In genomic region chr17:26790269-26791214, GRCm38 (mm10) we compare ENCODE assay signal across 25 mouse cellular contexts. TPM values are rescaled to one million over a fixed set of nuclear protein-coding genes. Genes with fewer than 3 reads are reported as not detected.
DNase-seq lines count a peak whose midpoint lies in the region; ATAC-seq and TF ChIP-seq lines count a peak whose summit lies in the region.
"Had no signal": no experiment of that assay in that cellular context is flagged by ENCODE, and none has a peak within 500 bp of the region (broad histone marks: within the 10 kb centered on the region; RNA-seq: fewer than 3 reads in every experiment).

No protein-coding gene starts in this region.

- WGBS in forebrain, embryonic 11.5 days = 90% methylated on average over 11 of the region's 11 CpGs
- WGBS in forebrain, embryonic 15.5 days = 91% methylated on average over 11 of the region's 11 CpGs
- WGBS in kidney, postnatal 0 days = 71% methylated on average over 11 of the region's 11 CpGs
- 88% methylated on average over 11 of the region's 11 CpGs for WGBS in forebrain, embryonic 10.5 days

- ATAC-seq in forebrain, embryonic 11.5 days (replicated peaks; ENCODE audit: low FRiP score) = no peak
- ATAC-seq in forebrain, embryonic 15.5 days (replicated peaks) = no peak
- 0 out of 2 replicates have a peak, but pooled peaks have one; percentile 27 for ATAC-seq in kidney, postnatal 0 days (replicated peaks; ENCODE audit: low FRiP score, low read depth)
- ATAC-seq: inflammation-experienced regulatory T-cells, adult 6 months; lung, postnatal 0 days had no signal

- H3K27ac ChIP-seq in forebrain, embryonic 11.5 days (ENCODE audit: low read depth, low read length) = no peak overlapping the region
- no peak overlapping the region for H3K27ac ChIP-seq in forebrain, embryonic 15.5 days (replicated peaks)
- H3K27ac ChIP-seq in kidney, postnatal 0 days = no peak overlapping the region
- no peak overlapping the region for H3K27ac ChIP-seq in forebrain, embryonic 10.5 days
- H3K27ac ChIP-seq: forebrain, embryonic 12.5 days; hindbrain, embryonic 13.5 days; liver, embryonic 14.5 days; stomach, postnatal 0 days had no signal

- H3K36me3 ChIP-seq in forebrain, embryonic 11.5 days (ENCODE audit: control insufficient read depth, insufficient read depth, low read length) = peaks cover 12% of the 10 kb centered on the region; the same call in 1 of the 2 replicates
- peaks cover 70% of the 10 kb centered on the region for H3K36me3 ChIP-seq in forebrain, embryonic 15.5 days
- H3K36me3 ChIP-seq in kidney, postnatal 0 days (ENCODE audit: insufficient read depth, low read length) = peaks cover 58% of the 10 kb centered on the region
- H3K36me3 ChIP-seq in forebrain, embryonic 10.5 days (replicated peaks) = peaks cover 74% of the 10 kb centered on the region

- H3K4me2 ChIP-seq in forebrain, embryonic 11.5 days (ENCODE audit: low read depth, low read length, severe bottlenecking) = no peak overlapping the region
- no peak overlapping the region for H3K4me2 ChIP-seq in forebrain, embryonic 15.5 days (replicated peaks)
- H3K4me2 ChIP-seq in kidney, postnatal 0 days (ENCODE audit: low read length) = no peak overlapping the region
- H3K4me2 ChIP-seq: forebrain, embryonic 12.5 days; heart, embryonic 12.5 days; hindbrain, embryonic 13.5 days; midbrain, embryonic 11.5 days had no signal

- DNase-seq in forebrain, embryonic 11.5 days (ENCODE audit: low spot score) = peak; percentile 37
- peak; percentile 75 for DNase-seq in kidney, postnatal 0 days (ENCODE audit: low spot score)
- DNase-seq in kidney, adult 18-20 months = no peak
- peak; percentile 38 for DNase-seq in testis, postnatal 10 days (ENCODE audit: low spot score)
- DNase-seq in testis, postnatal 14 days (ENCODE audit: low spot score) = no peak
- DNase-seq in forebrain, embryonic 10.5 days (ENCODE audit: extremely low spot score, low spot score) = no peak
- no peak for DNase-seq in ovary, postnatal 36 days (ENCODE audit: low spot score)
- DNase-seq: adrenal gland, postnatal 25 days; cerebellum, adult 11-12 months; cerebellum, postnatal 25 days; gastrocnemius, postnatal 36 days; heart, postnatal 14 days; kidney, postnatal 10 days; thymus, postnatal 14 days had no signal

- no peak overlapping the region for H3K4me3 ChIP-seq in forebrain, embryonic 11.5 days (ENCODE audit: low read depth, low read length)
- no peak overlapping the region for H3K4me3 ChIP-seq in forebrain, embryonic 15.5 days
- H3K4me3 ChIP-seq in kidney, postnatal 0 days (replicated peaks; ENCODE audit: low read depth, low read length) = no peak overlapping the region
- H3K4me3 ChIP-seq in forebrain, embryonic 10.5 days = no peak overlapping the region
- H3K4me3 ChIP-seq: forebrain, embryonic 12.5 days; heart, embryonic 12.5 days; hindbrain, embryonic 13.5 days had no signal

- H3K4me1 ChIP-seq in forebrain, embryonic 11.5 days (replicated peaks; ENCODE audit: control insufficient read depth, insufficient read depth, low read length) = no peaks in the 10 kb centered on the region
- no peaks in the 10 kb centered on the region for H3K4me1 ChIP-seq in forebrain, embryonic 15.5 days
- H3K4me1 ChIP-seq in kidney, postnatal 0 days (replicated peaks; ENCODE audit: insufficient read depth, low read length) = no peaks in the 10 kb centered on the region
- H3K4me1 ChIP-seq in forebrain, embryonic 10.5 days = no peaks in the 10 kb centered on the region
- H3K4me1 ChIP-seq: forebrain, embryonic 12.5 days; hindbrain, embryonic 13.5 days had no signal

- no peak overlapping the region for H3K9ac ChIP-seq in forebrain, embryonic 11.5 days (ENCODE audit: low read length)
- H3K9ac ChIP-seq in forebrain, embryonic 15.5 days (replicated peaks) = no peak overlapping the region
- H3K9ac ChIP-seq in kidney, postnatal 0 days (ENCODE audit: low read depth, low read length) = no peak overlapping the region
- H3K9ac ChIP-seq: forebrain, embryonic 12.5 days; heart, embryonic 12.5 days; hindbrain, embryonic 13.5 days; liver, embryonic 14.5 days had no signal

- no peaks in the 10 kb centered on the region for H3K27me3 ChIP-seq in forebrain, embryonic 11.5 days (ENCODE audit: control insufficient read depth, insufficient read depth, low read length)
- no peaks in the 10 kb centered on the region for H3K27me3 ChIP-seq in forebrain, embryonic 15.5 days
- H3K27me3 ChIP-seq in kidney, postnatal 0 days (ENCODE audit: insufficient read depth, low read length) = no peaks in the 10 kb centered on the region
- H3K27me3 ChIP-seq in forebrain, embryonic 10.5 days (ENCODE audit: poor library complexity, severe bottlenecking) = no peaks in the 10 kb centered on the region
- H3K27me3 ChIP-seq: forebrain, embryonic 12.5 days; heart, embryonic 12.5 days; hindbrain, embryonic 13.5 days had no signal

- H3K9me3 ChIP-seq in forebrain, embryonic 11.5 days (ENCODE audit: control insufficient read depth, low read length) = no peaks in the 10 kb centered on the region
- no peaks in the 10 kb centered on the region for H3K9me3 ChIP-seq in forebrain, embryonic 15.5 days
- H3K9me3 ChIP-seq in kidney, postnatal 0 days (replicated peaks; ENCODE audit: low read length) = no peaks in the 10 kb centered on the region
- no peaks in the 10 kb centered on the region for H3K9me3 ChIP-seq in forebrain, embryonic 10.5 days
- H3K9me3 ChIP-seq: forebrain, embryonic 12.5 days; heart, embryonic 12.5 days; hindbrain, embryonic 13.5 days had no signal

- TF ChIP-seq CTCF in kidney, postnatal 0 days (IDR thresholded peaks at IDR 0.05; ENCODE audit: low read depth) = no peak

RNA-seq across cellular contexts. Expression of gene Bnip1, which starts 9.7 kb away (rescaled TPM):
- 46.1 and 49.7 TPM in 2 replicates for polyA plus RNA-seq in forebrain, embryonic 11.5 days (2014; fragmentation: Nextera tagmentation; extraction: Ambion mirVana)
- 51.0 and 54.5 TPM in 2 replicates for polyA plus RNA-seq in forebrain, embryonic 15.5 days (2015; fragmentation: Nextera tagmentation; extraction: Ambion mirVana)
- polyA plus RNA-seq in kidney, postnatal 0 days (2015; fragmentation: Nextera tagmentation; extraction: Ambion mirVana) = 43.7 and 45.2 TPM in 2 replicates
- polyA plus RNA-seq in forebrain, embryonic 10.5 days (2016; fragmentation: Nextera tagmentation; extraction: Ambion mirVana) = 43.9 and 51.5 TPM in 2 replicates

RNA-seq across cellular contexts. Expression of gene Nkx2-5, which starts 54.3 kb away (rescaled TPM):
- not detected in 2 replicates for polyA plus RNA-seq in forebrain, embryonic 11.5 days (2014; fragmentation: Nextera tagmentation; extraction: Ambion mirVana)
- polyA plus RNA-seq in forebrain, embryonic 15.5 days (2015; fragmentation: Nextera tagmentation; extraction: Ambion mirVana) = 0.59 TPM in 1 of 2 replicates, not detected in the other
- not detected in 2 replicates for polyA plus RNA-seq in kidney, postnatal 0 days (2015; fragmentation: Nextera tagmentation; extraction: Ambion mirVana)
- not detected in 2 replicates for polyA plus RNA-seq in forebrain, embryonic 10.5 days (2016; fragmentation: Nextera tagmentation; extraction: Ambion mirVana)
- polyA plus RNA-seq: forebrain, embryonic 12.5 days; frontal cortex, adult 2 months; inflammation-experienced regulatory T-cells, adult 6 months; limb, embryonic 11.5 days; liver, embryonic 14.5 days; midbrain, embryonic 11.5 days had no signal

Comparison
In these comparisons a context has a peak if more than half of its experiments do, and no peak if none do; other contexts are left out.
1. DNase-seq: peak in forebrain, embryonic 11.5 days (single experiment), kidney, postnatal 0 days (single experiment) and testis, postnatal 10 days (single experiment); none in kidney, adult 18-20 months (single experiment), testis, postnatal 14 days (single experiment), forebrain, embryonic 10.5 days (single experiment) and ovary, postnatal 36 days (single experiment).